Mouse (Mus musculus): Measurements from ENCODE around the gene Bach2. TPM values are rescaled to one million over a fixed set of nuclear protein-coding genes. Genes with fewer than 3 reads are reported as not detected.

Bach2 gene
- polyA plus RNA-seq, 1 experiment from 2014 or later: 2.4 TPM

DNA sequence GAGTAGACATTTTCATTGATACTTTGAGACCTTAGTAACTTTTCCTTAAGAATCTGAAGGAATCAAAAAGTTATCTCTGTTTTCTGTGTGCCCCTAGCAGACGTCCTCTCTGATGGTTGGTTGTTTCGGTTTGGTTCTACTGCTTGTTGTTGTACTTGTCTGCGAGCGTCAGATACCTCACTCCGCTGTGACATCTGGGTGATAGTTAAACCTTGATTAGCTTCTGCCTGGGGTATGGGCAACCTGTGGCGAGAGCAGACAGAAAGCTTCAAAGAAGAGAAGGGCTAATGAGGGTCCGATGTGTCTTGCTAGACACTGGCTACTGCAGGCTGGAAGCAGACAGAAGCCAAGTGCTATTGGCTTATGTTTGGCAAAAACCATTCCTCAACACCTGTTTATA, 186.5 kb downstream of the Bach2 start:
- 88% methylated on average over 7 of the region's 7 CpGs for WGBS
- Histone ChIP-seq H3K9ac (ENCODE audit: low read depth, low read length) (no peak overlapping the region), H3K27ac (ENCODE audit: low read length) (no peak overlapping the region), H3K4me2 (ENCODE audit: low read depth, low read length) (no peak overlapping the region), H3K27me3 (replicated peaks; ENCODE audit: control insufficient read depth, insufficient read depth, low read length) (no peaks in the 10 kb centered on the region), H3K9me3 (ENCODE audit: control insufficient read depth, low read length) (no peaks in the 10 kb centered on the region), H3K4me1 (ENCODE audit: control insufficient read depth, insufficient read depth, low read length) (no peaks in the 10 kb centered on the region), H3K36me3 (ENCODE audit: control insufficient read depth, insufficient read depth, low read length) (no peaks in the 10 kb centered on the region), H3K4me3 (ENCODE audit: low read length) (no peak overlapping the region)
- no peak for ATAC-seq

- H3K4me1 ChIP-seq (ENCODE audit: control insufficient read depth, insufficient read depth, low read length): no peaks in the 10 kb centered on the region
- H3K9ac ChIP-seq (ENCODE audit: low read depth, low read length): no peak overlapping the region
- no peaks in the 10 kb centered on the region for H3K36me3 ChIP-seq (ENCODE audit: control insufficient read depth, insufficient read depth, low read length)
- no peak for ATAC-seq
- no peaks in the 10 kb centered on the region for H3K9me3 ChIP-seq (ENCODE audit: control insufficient read depth, low read length)
- H3K4me3 ChIP-seq (ENCODE audit: low read length): no peak overlapping the region
- H3K4me2 ChIP-seq (ENCODE audit: low read depth, low read length): no peak overlapping the region
- no peaks in the 10 kb centered on the region for H3K27me3 ChIP-seq (replicated peaks; ENCODE audit: control insufficient read depth, insufficient read depth, low read length)
- no peak overlapping the region for H3K27ac ChIP-seq (ENCODE audit: low read length)
- 94% methylated on average over 3 of the region's 3 CpGs for WGBS
Observed at GRCm38 (mm10) chr4:32425641-32426040, 187.0 kb downstream of the Bach2 start.

- H3K4me2 ChIP-seq (ENCODE audit: low read depth, low read length): no peak overlapping the region
- H3K4me1 ChIP-seq (ENCODE audit: control insufficient read depth, insufficient read depth, low read length): peaks cover 1% of the 10 kb centered on the region; the same call in 1 of the 2 replicates
- no peaks in the 10 kb centered on the region for H3K36me3 ChIP-seq (ENCODE audit: control insufficient read depth, insufficient read depth, low read length)
- no peaks in the 10 kb centered on the region for H3K27me3 ChIP-seq (replicated peaks; ENCODE audit: control insufficient read depth, insufficient read depth, low read length)
- H3K9me3 ChIP-seq (ENCODE audit: control insufficient read depth, low read length): no peaks in the 10 kb centered on the region
- no peak overlapping the region for H3K4me3 ChIP-seq (ENCODE audit: low read length)
- no peak for ATAC-seq
- WGBS: 86% methylated on average over 27 of the region's 27 CpGs
- H3K9ac ChIP-seq (ENCODE audit: low read depth, low read length): no peak overlapping the region
- H3K27ac ChIP-seq (ENCODE audit: low read length): no peak overlapping the region
Observed at GRCm38 (mm10) chr4:32426779-32427577, 188.4 kb downstream of the Bach2 start.

- ATAC-seq: no peak
- no peaks in the 10 kb centered on the region for H3K27me3 ChIP-seq (replicated peaks; ENCODE audit: control insufficient read depth, insufficient read depth, low read length)
- H3K9me3 ChIP-seq (ENCODE audit: control insufficient read depth, low read length): no peaks in the 10 kb centered on the region
- H3K4me2 ChIP-seq (ENCODE audit: low read depth, low read length): no peak overlapping the region
- no peak overlapping the region for H3K9ac ChIP-seq (ENCODE audit: low read depth, low read length)
- no peak overlapping the region for H3K4me3 ChIP-seq (ENCODE audit: low read length)
- H3K4me1 ChIP-seq (ENCODE audit: control insufficient read depth, insufficient read depth, low read length): peaks cover 4% of the 10 kb centered on the region; the same call in 1 of the 2 replicates
- WGBS: 76% methylated on average over 9 of the region's 9 CpGs
- H3K36me3 ChIP-seq (ENCODE audit: control insufficient read depth, insufficient read depth, low read length): no peaks in the 10 kb centered on the region
- H3K27ac ChIP-seq (ENCODE audit: low read length): no peak overlapping the region
Observed at GRCm38 (mm10) chr4:32428738-32429137, 190.1 kb downstream of the Bach2 start.

GRCm38 (mm10) chr4:32430136-32430535, 191.5 kb downstream of the Bach2 start:
- H3K9ac ChIP-seq (ENCODE audit: low read depth, low read length): no peak overlapping the region
- 87% methylated on average over 11 of the region's 11 CpGs for WGBS
- no peak for ATAC-seq
- H3K27me3 ChIP-seq (replicated peaks; ENCODE audit: control insufficient read depth, insufficient read depth, low read length): no peaks in the 10 kb centered on the region
- no peak overlapping the region for H3K4me3 ChIP-seq (ENCODE audit: low read length)
- H3K9me3 ChIP-seq (ENCODE audit: control insufficient read depth, low read length): no peaks in the 10 kb centered on the region
- no peak overlapping the region for H3K4me2 ChIP-seq (ENCODE audit: low read depth, low read length)
- no peaks in the 10 kb centered on the region for H3K36me3 ChIP-seq (ENCODE audit: control insufficient read depth, insufficient read depth, low read length)
- H3K4me1 ChIP-seq (ENCODE audit: control insufficient read depth, insufficient read depth, low read length): peaks cover 4% of the 10 kb centered on the region; the same call in 1 of the 2 replicates
- H3K27ac ChIP-seq (ENCODE audit: low read length): no peak overlapping the region

DNA sequence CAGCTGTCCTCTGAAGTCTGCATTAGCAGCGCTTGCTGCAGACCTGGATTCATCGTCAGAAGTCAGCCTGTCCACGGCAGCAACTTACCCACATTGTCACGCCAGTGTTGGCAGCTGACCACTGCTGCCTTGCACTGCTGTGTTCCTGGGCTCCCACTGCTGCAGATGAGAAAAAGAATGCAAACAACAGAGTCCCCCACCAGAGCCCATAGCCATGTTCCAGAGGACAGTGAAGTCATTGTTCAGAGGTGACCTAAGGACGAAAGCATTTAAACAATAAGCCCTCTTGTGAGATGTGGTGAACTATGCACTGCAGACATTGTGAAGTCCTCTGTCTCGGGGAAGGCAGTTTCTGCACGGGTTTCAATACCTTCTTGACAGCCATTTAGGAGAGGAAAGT, 192.4 kb downstream of the Bach2 start:
- no peaks in the 10 kb centered on the region for H3K9me3 ChIP-seq (ENCODE audit: control insufficient read depth, low read length)
- 42% methylated on average over 7 of the region's 7 CpGs for WGBS
- no peak overlapping the region for H3K27ac ChIP-seq (ENCODE audit: low read length)
- no peak overlapping the region for H3K4me2 ChIP-seq (ENCODE audit: low read depth, low read length)
- H3K36me3 ChIP-seq (ENCODE audit: control insufficient read depth, insufficient read depth, low read length): no peaks in the 10 kb centered on the region
- no peak overlapping the region for H3K9ac ChIP-seq (ENCODE audit: low read depth, low read length)
- H3K4me1 ChIP-seq (ENCODE audit: control insufficient read depth, insufficient read depth, low read length): peaks cover 4% of the 10 kb centered on the region; the same call in 1 of the 2 replicates
- no peaks in the 10 kb centered on the region for H3K27me3 ChIP-seq (replicated peaks; ENCODE audit: control insufficient read depth, insufficient read depth, low read length)
- peak; percentile 33; the same call in 1 of the 2 replicates for ATAC-seq
- no peak overlapping the region for H3K4me3 ChIP-seq (ENCODE audit: low read length)

DNA sequence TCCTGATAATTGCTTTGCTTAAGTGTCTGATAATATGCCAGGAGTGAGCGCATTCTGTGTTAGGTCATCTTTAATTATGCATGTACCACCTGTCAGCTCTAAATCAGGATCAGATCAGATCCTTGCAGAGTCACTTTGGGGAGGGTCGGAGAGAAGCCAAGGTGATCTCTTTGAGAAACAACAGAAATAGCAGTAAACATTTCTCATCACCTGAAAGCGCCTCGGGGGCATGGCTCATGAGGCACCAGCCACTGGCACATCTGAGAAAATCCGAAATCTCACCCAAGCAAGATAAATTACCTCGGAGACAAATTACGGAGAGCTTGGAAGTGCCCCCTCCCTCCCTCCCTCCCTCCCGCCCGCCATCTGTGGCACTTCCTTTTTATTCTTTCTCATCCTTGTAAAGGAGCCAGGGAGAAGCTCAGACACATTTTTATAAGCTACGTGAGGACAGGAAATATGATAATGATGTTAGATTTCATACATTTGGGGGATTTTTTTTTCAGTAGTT, 193.7 kb downstream of the Bach2 start:
- H3K4me3 ChIP-seq (ENCODE audit: low read length): no peak overlapping the region
- 43% methylated on average over 10 of the region's 10 CpGs for WGBS
- peaks cover 4% of the 10 kb centered on the region; the same call in 1 of the 2 replicates for H3K4me1 ChIP-seq (ENCODE audit: control insufficient read depth, insufficient read depth, low read length)
- no peak overlapping the region for H3K4me2 ChIP-seq (ENCODE audit: low read depth, low read length)
- H3K9ac ChIP-seq (ENCODE audit: low read depth, low read length): no peak overlapping the region
- H3K27ac ChIP-seq (ENCODE audit: low read length): no peak overlapping the region
- no peak for ATAC-seq
- H3K9me3 ChIP-seq (ENCODE audit: control insufficient read depth, low read length): no peaks in the 10 kb centered on the region
- no peaks in the 10 kb centered on the region for H3K27me3 ChIP-seq (replicated peaks; ENCODE audit: control insufficient read depth, insufficient read depth, low read length)
- H3K36me3 ChIP-seq (ENCODE audit: control insufficient read depth, insufficient read depth, low read length): no peaks in the 10 kb centered on the region

DNA sequence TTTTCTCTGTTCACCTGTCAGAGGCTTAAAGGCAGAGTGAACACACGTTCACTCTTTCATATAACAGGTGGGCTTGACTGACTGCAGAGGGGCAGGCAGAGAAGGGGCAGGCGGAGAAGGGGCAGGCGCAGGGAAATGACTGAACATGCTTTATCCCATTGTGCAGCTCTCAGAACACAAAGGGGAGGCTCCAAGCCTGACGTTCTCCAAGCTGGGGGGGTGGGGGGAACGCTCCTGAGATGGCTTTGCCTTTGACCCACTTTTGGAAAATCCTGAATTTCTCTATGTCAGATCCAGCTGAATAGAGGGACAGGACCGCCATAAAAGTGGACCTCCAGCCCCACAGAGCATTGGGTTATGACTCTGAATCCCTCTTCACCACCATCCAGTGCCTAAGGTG, 194.3 kb downstream of the Bach2 start:
- H3K9ac ChIP-seq (ENCODE audit: low read depth, low read length): no peak overlapping the region
- no peaks in the 10 kb centered on the region for H3K36me3 ChIP-seq (ENCODE audit: control insufficient read depth, insufficient read depth, low read length)
- H3K4me1 ChIP-seq (ENCODE audit: control insufficient read depth, insufficient read depth, low read length): peaks cover 4% of the 10 kb centered on the region; the same call in 1 of the 2 replicates
- no peak overlapping the region for H3K4me2 ChIP-seq (ENCODE audit: low read depth, low read length)
- H3K27ac ChIP-seq (ENCODE audit: low read length): no peak overlapping the region
- WGBS: 67% methylated on average over 6 of the region's 6 CpGs
- H3K9me3 ChIP-seq (ENCODE audit: control insufficient read depth, low read length): no peaks in the 10 kb centered on the region
- no peak for ATAC-seq
- no peaks in the 10 kb centered on the region for H3K27me3 ChIP-seq (replicated peaks; ENCODE audit: control insufficient read depth, insufficient read depth, low read length)
- H3K4me3 ChIP-seq (ENCODE audit: low read length): no peak overlapping the region

- Histone ChIP-seq H3K4me2 (ENCODE audit: low read depth, low read length) (no peak overlapping the region), H3K27ac (ENCODE audit: low read length) (no peak overlapping the region), H3K27me3 (replicated peaks; ENCODE audit: control insufficient read depth, insufficient read depth, low read length) (no peaks in the 10 kb centered on the region), H3K36me3 (ENCODE audit: control insufficient read depth, insufficient read depth, low read length) (no peaks in the 10 kb centered on the region), H3K9me3 (ENCODE audit: control insufficient read depth, low read length) (no peaks in the 10 kb centered on the region), H3K9ac (ENCODE audit: low read depth, low read length) (no peak overlapping the region), H3K4me3 (ENCODE audit: low read length) (no peak overlapping the region), H3K4me1 (ENCODE audit: control insufficient read depth, insufficient read depth, low read length) (peaks cover 4% of the 10 kb centered on the region; the same call in 1 of the 2 replicates)
- ATAC-seq: no peak
- 81% methylated on average over 1 of the region's 1 CpGs for WGBS
Observed at GRCm38 (mm10) chr4:32434612-32435011, 196.0 kb downstream of the Bach2 start.
